Mouse (Mus musculus) heart, adult 2 months (tissue): ENCODE results near the gene Mag. TPM values are rescaled to one million over a fixed set of nuclear protein-coding genes. Genes with fewer than 3 reads are reported as not detected.

Experiments used
- DNase-seq, 2 experiments: peaks; one replicate each; pipeline ENCODE4 v3.0.0; 2021
- H3K27ac ChIP-seq: fragments of 200-600 bp; 2 replicates; pipeline ENCODE4 v1.8.1; 2022
- H3K27me3 ChIP-seq: fragments of 200-500 bp; 2 replicates; pipeline ENCODE4 v1.6.1; 2012; ENCODE audit warnings: mild to moderate bottlenecking, low read length, inconsistent platforms, mixed read lengths; ENCODE audit not compliant: control insufficient read depth, insufficient read depth
- H3K36me3 ChIP-seq: fragments of 200-500 bp; 2 replicates; pipeline ENCODE4 v1.6.1; 2012; ENCODE audit warnings: low read length, inconsistent platforms; ENCODE audit not compliant: control insufficient read depth, insufficient read depth
- H3K4me1 ChIP-seq: fragments of 200-500 bp; 2 replicates; pipeline ENCODE4 v1.6.1; 2011; ENCODE audit warnings: low read length; ENCODE audit not compliant: control insufficient read depth, insufficient read depth
- H3K4me3 ChIP-seq: fragments of 200-600 bp; 2 replicates; pipeline ENCODE4 v1.8.1; 2022
- H3K79me2 ChIP-seq: fragments of 200-500 bp; replicated peaks from 2 replicates; pipeline ENCODE4 v1.6.1; 2012; ENCODE audit warnings: mild to moderate bottlenecking, inconsistent platforms, low read length, moderate library complexity, mixed read lengths; ENCODE audit not compliant: control insufficient read depth, insufficient read depth
- H3K9ac ChIP-seq: fragments of 200-500 bp; 2 replicates; pipeline ENCODE4 v1.6.1; 2012; ENCODE audit warnings: low read depth, mild to moderate bottlenecking, control low read depth, inconsistent platforms, low read length, mixed read lengths
- CTCF ChIP-seq: fragments of 200-600 bp; IDR thresholded peaks from 2 replicates; pipeline ENCODE4 v1.8.1; 2022; ENCODE audit warnings: antibody characterized with exemption, mild to moderate bottlenecking, moderate library complexity
- EP300 ChIP-seq: fragments of 200-500 bp; IDR thresholded peaks from 2 replicates; pipeline ENCODE4 v1.6.1; 2011; ENCODE audit warnings: low read depth, low read length, control low read depth; ENCODE audit not compliant: insufficient read depth
- POLR2A ChIP-seq: fragments of 200-500 bp; IDR thresholded peaks from 2 replicates; pipeline ENCODE4 v1.6.1; 2011; ENCODE audit warnings: mild to moderate bottlenecking, low read depth, low read length, control low read depth; ENCODE audit not compliant: insufficient read depth
- WGBS: fragments of 180-500 bp; shearing (Covaris S2); methylation state at CpG from one replicate; pipeline ENCODE4 v1.1.7; 2018; 5-methylcytosine and 5-hydroxymethylcytosine counted together
- intact Hi-C: fragments of 180-260 bp; cut with DNase I; formaldehyde crosslinking; loops from one replicate; pipeline ENCODE4 v1.15.1; 2025
- polyA plus RNA-seq: library from polyadenylated mRNA; depleted of rRNA; stranded (reverse); fragments of >200 nt; gene quantifications from 2 replicates; pipeline ENCODE4 v1.2.3, GENCODE M21; 2012
- total RNA-seq, 2 experiments: library from RNA; stranded (reverse); gene quantifications; 2 replicates each; pipeline ENCODE4 v1.2.3; 2021

Gene Mag
- total and polyA plus RNA-seq, 3 experiments = 0.27 TPM; not detected in 2

GRCm38 (mm10) chr7:30887568-30888188 is 27.0 kb downstream of the Mag start:
- WGBS = 75% methylated on average over 14 of the region's 14 CpGs
- no peaks in the 10 kb centered on the region for H3K4me1 ChIP-seq
- H3K9ac ChIP-seq = no peak overlapping the region
- no peaks in the 10 kb centered on the region for H3K36me3 ChIP-seq
- no peaks in the 10 kb centered on the region for H3K27me3 ChIP-seq
- DNase-seq = peak in 1 of 2 experiments; percentile 47
- intact Hi-C loops = no loop called here
- H3K79me2 ChIP-seq = no peaks in the 10 kb centered on the region
- TF ChIP-seq POLR2A = no peak
- no peak for TF ChIP-seq CTCF
- no peak for TF ChIP-seq EP300
- no peak overlapping the region for H3K4me3 ChIP-seq
- H3K27ac ChIP-seq = no peak overlapping the region

- DNase-seq = no peak
- TF ChIP-seq POLR2A (no peak), EP300 (no peak), CTCF (no peak)
- 76% methylated on average over 4 of the region's 4 CpGs for WGBS
Observed at GRCm38 (mm10) chr7:30886852-30887251, 27.8 kb downstream of the Mag start.

GRCm38 (mm10) chr7:30884047-30884446 is 30.6 kb downstream of the Mag start:
- H3K27ac ChIP-seq = no peak overlapping the region

More at GRCm38 (mm10) chr7:30886852-30887251, 27.8 kb downstream of the Mag start:
- H3K79me2 ChIP-seq = no peaks in the 10 kb centered on the region
- H3K4me1 ChIP-seq = no peaks in the 10 kb centered on the region
- H3K27me3 ChIP-seq = no peaks in the 10 kb centered on the region
- no peak overlapping the region for H3K9ac ChIP-seq
- H3K27ac ChIP-seq = no peak overlapping the region
- H3K36me3 ChIP-seq = no peaks in the 10 kb centered on the region
- H3K4me3 ChIP-seq = no peak overlapping the region
- intact Hi-C loops = no loop called here

GRCm38 (mm10) chr7:30881367-30881766 is 33.3 kb downstream of the Mag start:
- H3K4me3 ChIP-seq = no peak overlapping the region
- H3K79me2 ChIP-seq = no peaks in the 10 kb centered on the region
- H3K4me1 ChIP-seq = no peaks in the 10 kb centered on the region
- intact Hi-C loops = no loop called here
- H3K9ac ChIP-seq = no peak overlapping the region
- no peak overlapping the region for H3K27ac ChIP-seq
- DNase-seq = no peak
- no peaks in the 10 kb centered on the region for H3K27me3 ChIP-seq
- WGBS = 72% methylated on average over 3 of the region's 3 CpGs
- TF ChIP-seq EP300 = no peak
- TF ChIP-seq CTCF = no peak
- no peak for TF ChIP-seq POLR2A
- H3K36me3 ChIP-seq = no peaks in the 10 kb centered on the region

More at GRCm38 (mm10) chr7:30884047-30884446, 30.6 kb downstream of the Mag start:
- intact Hi-C loops = no loop called here
- TF ChIP-seq CTCF (no peak), POLR2A (no peak), EP300 (no peak)
- Histone ChIP-seq H3K9ac (no peak overlapping the region), H3K79me2 (no peaks in the 10 kb centered on the region), H3K4me1 (no peaks in the 10 kb centered on the region), H3K36me3 (no peaks in the 10 kb centered on the region), H3K27me3 (no peaks in the 10 kb centered on the region), H3K4me3 (no peak overlapping the region)
- DNase-seq = no peak

GRCm38 (mm10) chr7:30880176-30880575 is 34.5 kb downstream of the Mag start, which contains the start of gene Cd22:
Cd22 (minus strand) TSS chr7:30880342.
- DNase-seq = peak in 1 of 2 experiments; percentile 23
- TF ChIP-seq EP300 (no peak), POLR2A (no peak), CTCF (no peak)
- no peaks in the 10 kb centered on the region for H3K36me3 ChIP-seq
- no peaks in the 10 kb centered on the region for H3K27me3 ChIP-seq
- H3K4me1 ChIP-seq = no peaks in the 10 kb centered on the region
- no peak within 1 kb of the TSS for H3K9ac ChIP-seq
- 33% methylated on average over 7 of the region's 7 CpGs for WGBS
- intact Hi-C loops = no loop called here
- no peak within 1 kb of the TSS for H3K4me3 ChIP-seq
- H3K27ac ChIP-seq = no peak within 1 kb of the TSS
- H3K79me2 ChIP-seq = no peaks in the 10 kb centered on the region

- no peaks in the 10 kb centered on the region for H3K79me2 ChIP-seq
- no peaks in the 10 kb centered on the region for H3K36me3 ChIP-seq
- no peaks in the 10 kb centered on the region for H3K27me3 ChIP-seq
- no peaks in the 10 kb centered on the region for H3K4me1 ChIP-seq
- H3K4me3 ChIP-seq = no peak overlapping the region
- DNase-seq = peak in 1 of 2 experiments; percentile 8
- TF ChIP-seq EP300 (no peak), CTCF (no peak), POLR2A (no peak)
- H3K9ac ChIP-seq = no peak overlapping the region
- no peak overlapping the region for H3K27ac ChIP-seq
- intact Hi-C loops = loop anchor here (5.0 kb wide), 1 partner anchor 78 kb away; the partner anchor contains the start of gene Usf2
- 64% methylated on average over 6 of the region's 6 CpGs for WGBS
Observed at GRCm38 (mm10) chr7:30878950-30879349, 35.7 kb downstream of the Mag start.
